Mouse (Mus musculus) brain, adult 2 months (tissue): Measurements from ENCODE around the gene Gins3.
"Not testable (repeated sequence)": the region's sequence is repeated elsewhere in the genome, so short reads cannot be mapped to it uniquely, and the experiment has no call there.

Source experiments
- DNase-seq: peaks from one replicate; pipeline ENCODE4 v3.0.0; 2011; ENCODE audit warnings: low read depth, low spot score

Gins3 gene

GRCm38 (mm10) chr8:95633262-95634062, at the start of gene Gins3:
Gene Gins3, plus strand, starts transcription at chr8:95633453.
- DNase-seq, result peak; percentile 98

- peak; percentile 77 for DNase-seq
Measured at GRCm38 (mm10) chr8:95587339-95587738, 45.9 kb upstream of the Gins3 start.

- no peak for DNase-seq
Measured at GRCm38 (mm10) chr8:95589282-95589681, 44.0 kb upstream of the Gins3 start.

- peak; percentile 53 for DNase-seq
Measured at GRCm38 (mm10) chr8:95590539-95590938, 42.7 kb upstream of the Gins3 start.

- no peak for DNase-seq
Measured at GRCm38 (mm10) chr8:95592131-95592780, 41.0 kb upstream of the Gins3 start.

DNA sequence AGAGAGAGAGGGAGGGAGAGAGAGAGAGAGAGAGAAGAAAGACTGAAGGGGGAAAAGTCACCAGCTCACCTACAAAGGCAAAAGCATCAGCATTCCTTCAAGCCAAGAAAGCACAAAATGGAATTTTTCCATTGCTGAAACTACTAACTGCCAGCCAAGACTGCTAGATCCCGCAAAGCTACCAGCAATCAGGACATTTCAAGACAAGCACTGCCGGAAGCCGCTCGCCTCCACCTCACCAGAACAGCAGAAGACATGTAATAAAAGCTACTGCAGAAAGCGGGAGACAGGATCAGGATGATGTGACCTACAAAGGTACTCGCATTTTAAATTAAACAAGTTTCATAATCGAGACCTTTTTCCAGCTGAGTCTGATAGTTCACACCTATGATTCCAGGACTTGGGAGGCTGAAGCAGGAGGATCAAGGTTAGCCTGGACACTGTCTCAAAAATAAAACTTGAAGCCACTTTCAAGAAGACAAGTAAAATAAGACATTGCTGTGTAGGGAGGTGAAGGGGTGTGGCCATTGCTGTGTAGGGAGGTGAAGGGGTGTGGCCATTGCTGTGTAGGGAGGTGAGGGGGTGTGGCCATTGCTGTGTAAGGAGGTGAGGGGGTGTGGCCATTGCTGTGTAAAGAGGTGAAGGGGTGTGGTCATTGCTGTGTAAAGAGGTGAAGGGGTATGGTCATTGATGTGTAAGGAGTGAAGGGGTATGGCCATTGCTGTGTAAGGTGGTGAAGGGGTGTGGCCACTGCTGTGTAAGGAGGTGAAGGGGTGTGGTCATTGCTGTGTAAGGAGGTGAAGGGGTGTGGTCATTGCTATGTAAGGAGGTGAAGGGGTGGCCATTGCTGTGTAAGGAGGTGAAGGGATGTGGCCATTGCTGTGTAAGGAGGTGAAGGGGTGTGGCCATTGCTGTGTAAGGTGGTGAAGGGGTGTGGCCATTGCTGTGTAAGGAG, 39.5 kb upstream of the Gins3 start:
- peak; percentile 64 for DNase-seq

DNA sequence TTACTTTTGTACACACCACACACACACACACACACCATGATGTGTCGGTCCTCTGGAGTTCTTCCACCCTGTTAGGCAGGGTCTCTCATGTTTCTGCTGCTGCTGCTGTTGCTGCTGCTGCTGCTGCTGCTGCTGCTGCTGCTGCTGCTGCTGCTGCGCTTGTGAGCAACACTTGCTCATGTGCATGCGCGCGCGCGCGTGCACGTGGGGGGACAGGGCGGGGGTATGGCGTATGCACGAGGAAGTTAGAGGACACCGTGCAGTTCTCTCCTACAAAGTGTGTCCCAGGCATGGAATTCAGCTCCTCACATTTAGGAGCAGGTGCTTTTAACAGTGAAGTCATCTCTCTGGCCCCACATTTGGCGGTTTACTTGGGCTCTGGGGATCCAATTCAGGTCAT, 38.1 kb upstream of the Gins3 start:
- DNase-seq, result no peak

DNA sequence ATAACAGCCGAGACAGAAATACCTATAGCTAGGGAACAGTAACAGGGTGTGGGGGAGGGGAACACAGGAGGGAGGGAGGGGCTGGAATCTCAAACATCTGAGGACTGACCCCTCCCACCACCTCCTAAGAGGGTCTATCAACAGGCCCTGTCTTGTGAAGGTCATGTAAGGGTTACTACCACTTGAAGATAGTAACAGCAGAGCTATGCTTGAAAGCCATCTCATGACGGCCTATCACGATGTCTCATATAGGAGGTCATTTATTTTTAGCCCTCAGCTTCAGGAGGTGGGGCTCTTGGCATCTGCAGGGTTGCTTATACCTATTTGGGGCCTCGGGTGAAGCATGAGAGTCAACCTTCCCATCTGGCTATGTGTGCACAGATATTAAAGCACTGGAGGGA, 36.4 kb upstream of the Gins3 start:
- DNase-seq, result no peak

GRCm38 (mm10) chr8:95599861-95600260, 33.4 kb upstream of the Gins3 start:
- DNase-seq, result peak; percentile 72

DNA sequence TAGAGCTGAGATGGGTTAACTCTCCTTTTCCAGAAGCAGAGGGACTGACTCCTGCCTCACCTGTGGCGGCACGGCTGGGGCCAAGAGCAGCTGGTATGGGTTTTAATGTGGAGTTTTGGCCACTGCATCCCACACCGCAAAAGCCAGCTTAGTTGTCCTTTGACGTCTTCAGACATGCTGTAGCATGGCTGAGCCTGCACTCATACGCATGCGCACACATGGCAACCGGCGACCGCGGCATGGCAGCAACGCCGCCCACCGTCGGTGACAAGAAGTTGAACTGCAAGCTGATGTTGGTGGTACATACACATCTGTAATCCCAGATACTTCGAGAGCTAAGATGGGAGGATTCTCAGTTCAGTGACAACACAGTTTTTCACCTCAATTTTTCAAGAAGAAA, 31.9 kb upstream of the Gins3 start:
- no peak for DNase-seq

DNA sequence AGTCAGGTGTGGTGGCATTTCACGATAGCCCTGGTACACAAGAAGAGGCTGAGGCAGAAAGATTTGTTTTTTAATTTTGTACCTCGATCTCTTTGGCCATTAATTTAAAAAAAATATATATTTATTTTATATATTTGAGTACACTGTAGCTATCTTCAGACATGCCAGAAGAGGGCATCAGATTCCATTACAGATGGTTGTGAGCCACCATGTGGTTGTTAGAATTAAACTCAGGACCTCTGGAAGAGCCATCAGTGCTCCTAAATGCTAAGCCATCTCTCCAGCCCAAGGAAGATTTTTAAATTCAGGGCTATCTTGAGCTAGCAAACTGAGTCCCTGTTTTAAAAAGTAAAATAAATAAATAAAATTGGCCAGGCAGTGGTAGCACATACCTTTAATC, 31.1 kb upstream of the Gins3 start:
- no peak for DNase-seq

GRCm38 (mm10) chr8:95606509-95606908, 26.7 kb upstream of the Gins3 start:
- DNase-seq, result not testable (repeated sequence)

DNA sequence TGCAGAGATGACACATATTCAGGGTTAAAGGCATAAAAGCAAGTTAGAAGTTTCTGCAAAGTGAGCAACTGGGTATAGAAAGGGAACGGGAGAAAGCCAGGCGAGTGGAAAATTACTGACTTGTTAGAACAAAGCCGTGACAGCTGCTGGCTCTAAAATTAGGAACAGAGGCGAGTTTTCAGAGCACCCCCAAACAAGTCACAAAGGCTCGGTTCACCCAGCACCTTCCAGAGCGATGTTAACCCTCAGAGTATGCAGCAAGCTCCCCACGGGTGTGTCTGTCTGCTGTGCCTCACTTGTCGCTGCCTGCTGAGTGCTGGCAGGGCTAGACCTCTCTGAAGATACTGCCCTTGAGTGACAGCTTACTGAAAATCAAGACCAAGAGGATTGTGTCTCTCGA, 26.0 kb upstream of the Gins3 start:
- DNase-seq, result peak; percentile 92

DNA sequence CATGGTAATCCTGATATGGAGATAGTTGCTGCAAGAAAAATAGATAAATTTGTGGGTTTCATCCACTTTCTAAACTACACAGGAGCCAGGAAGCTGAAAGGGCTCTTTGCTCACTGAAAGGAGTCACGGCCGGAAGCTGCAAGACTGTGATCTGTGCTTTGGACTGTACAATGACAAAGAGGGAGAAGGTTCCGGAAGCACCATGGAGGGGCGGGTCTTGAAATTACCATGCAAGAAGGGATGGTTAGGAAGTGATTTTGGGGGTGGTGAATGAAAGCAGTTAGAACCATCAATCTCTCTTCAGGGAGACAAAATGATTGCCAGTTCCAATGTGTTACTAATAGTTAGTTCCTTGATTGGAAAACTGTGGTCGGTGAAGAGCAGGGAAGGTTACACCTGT, 23.8 kb upstream of the Gins3 start:
- DNase-seq, result no peak

- DNase-seq, result no peak
Measured at GRCm38 (mm10) chr8:95610749-95611148, 22.5 kb upstream of the Gins3 start.

DNA sequence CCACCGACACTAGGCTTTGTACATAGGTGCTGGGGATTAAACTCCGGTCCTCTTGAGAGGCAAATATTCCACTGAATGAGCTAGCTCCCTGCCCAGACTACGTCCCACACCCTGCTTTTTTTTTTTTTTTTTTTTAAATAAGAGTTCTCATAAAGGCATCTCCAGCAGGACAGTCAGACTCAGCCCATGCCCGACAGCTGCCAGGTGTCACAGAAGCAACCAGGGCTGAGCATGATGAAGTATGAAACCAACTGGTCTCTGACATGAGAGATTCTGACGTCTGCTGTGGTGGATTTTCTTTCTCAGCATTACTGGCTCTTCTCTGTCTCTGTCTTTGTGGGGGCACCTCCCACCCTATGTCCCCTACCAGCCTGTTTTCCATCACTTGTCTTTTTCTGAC, 21.5 kb upstream of the Gins3 start:
- no peak for DNase-seq

GRCm38 (mm10) chr8:95616383-95616782, 16.9 kb upstream of the Gins3 start:
- no peak for DNase-seq

DNA sequence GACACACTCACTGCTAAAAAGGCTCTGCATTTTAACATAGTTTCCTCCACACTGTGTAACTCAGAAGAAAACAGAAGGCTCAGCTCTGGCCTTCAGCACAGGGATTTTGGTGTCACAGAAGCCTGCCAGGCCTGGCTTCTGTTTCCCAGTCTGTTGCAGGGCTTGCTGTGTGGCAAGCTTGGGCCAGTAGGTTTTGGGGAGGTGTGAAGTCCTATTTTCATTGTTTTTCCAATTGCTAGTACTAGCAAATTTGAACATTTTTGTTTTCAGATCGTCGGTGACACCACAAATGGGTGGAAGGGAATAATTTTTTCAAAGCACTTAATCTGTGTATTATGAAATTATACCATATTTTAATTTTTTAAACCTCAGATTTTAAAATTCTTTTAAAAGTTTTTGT, 13.2 kb upstream of the Gins3 start:
- peak; percentile 24 for DNase-seq

DNA sequence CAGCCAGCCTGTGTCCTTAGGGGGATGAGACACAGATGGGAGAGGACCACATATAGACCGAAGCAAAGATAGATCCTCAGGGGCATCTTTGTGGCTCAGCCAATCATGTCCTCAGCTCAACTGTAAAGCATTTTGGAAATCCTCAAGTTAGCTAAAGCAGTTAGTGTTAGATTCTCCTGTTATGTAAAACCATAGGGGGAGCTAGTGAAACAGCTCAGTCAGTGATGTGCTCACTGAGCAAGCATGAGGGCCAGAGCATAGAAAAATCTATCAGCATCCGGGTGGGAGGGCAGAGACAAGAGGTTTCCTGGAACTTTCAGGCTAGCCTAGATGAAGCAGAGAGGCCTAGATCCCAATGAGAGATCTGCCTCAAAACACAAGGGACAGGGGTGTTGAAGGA, 8.4 kb upstream of the Gins3 start:
- peak; percentile 53 for DNase-seq

DNA sequence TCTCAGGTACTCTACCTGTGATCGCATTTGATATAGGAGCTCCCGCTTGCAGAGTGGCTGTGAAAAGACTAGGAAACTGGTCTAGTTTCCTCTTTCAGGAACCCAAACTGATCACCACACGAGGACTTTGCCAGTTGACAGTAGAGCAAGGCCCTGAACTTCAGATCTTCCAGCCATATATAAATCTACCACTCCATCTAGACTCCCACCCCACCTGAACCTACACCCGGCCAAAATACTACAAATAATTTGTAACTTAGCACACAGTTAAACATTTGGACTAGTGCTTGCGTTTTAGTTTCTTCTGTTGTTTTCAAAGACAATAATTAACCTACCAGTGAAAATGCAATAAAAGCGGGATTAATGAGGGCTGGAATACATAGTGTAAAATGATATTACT, 413 bp upstream of the Gins3 start:
- DNase-seq, result no peak

- DNase-seq, result no peak
Measured at GRCm38 (mm10) chr8:95634063-95634340, 749 bp downstream of the Gins3 start.

GRCm38 (mm10) chr8:95644942-95645341, 11.7 kb downstream of the Gins3 start:
- DNase-seq, result no peak
